Mouse (Mus musculus) megakaryocyte, embryonic 14.5 days (primary cell): ENCODE results near the gene Rtn1. TPM values are rescaled to one million over a fixed set of nuclear protein-coding genes. Genes with fewer than 3 reads are reported as not detected.

Experiments
- H3K27me3 ChIP-seq: replicated peaks from 2 replicates; pipeline ENCODE3; 2012; ENCODE audit warnings: inconsistent platforms
- H3K36me3 ChIP-seq: replicated peaks from 2 replicates; pipeline ENCODE3; 2012; ENCODE audit warnings: low read length, inconsistent platforms, mixed read lengths
- H3K4me1 ChIP-seq: 2 replicates; pipeline ENCODE4 v1.6.1; 2012; ENCODE audit warnings: inconsistent platforms
- H3K4me3 ChIP-seq: replicated peaks from 2 replicates; pipeline ENCODE3; 2012; ENCODE audit warnings: moderate library complexity, mild to moderate bottlenecking, inconsistent platforms
- H3K9me3 ChIP-seq: 2 replicates; pipeline ENCODE4 v1.6.1; 2012; ENCODE audit warnings: inconsistent platforms
- FLI1 ChIP-seq: IDR thresholded peaks from 2 replicates; pipeline ENCODE4 v1.6.1; 2012; ENCODE audit warnings: low read length, inconsistent platforms, mixed read lengths
- GATA1 ChIP-seq: IDR thresholded peaks from 3 replicates; pipeline ENCODE4 v1.6.1; 2012; ENCODE audit warnings: mixed read lengths, low read length, inconsistent platforms, borderline replicate concordance
- polyA plus RNA-seq: library from polyadenylated mRNA; stranded (reverse); fragments of >175 nt; gene quantifications from 2 replicates; pipeline ENCODE4 v1.2.3, GENCODE M21; 2012; ENCODE audit warnings: low replicate concordance; ENCODE audit not compliant: insufficient read depth

The Rtn1 gene
- polyA plus RNA-seq, 1 experiment = not detected

DNA sequence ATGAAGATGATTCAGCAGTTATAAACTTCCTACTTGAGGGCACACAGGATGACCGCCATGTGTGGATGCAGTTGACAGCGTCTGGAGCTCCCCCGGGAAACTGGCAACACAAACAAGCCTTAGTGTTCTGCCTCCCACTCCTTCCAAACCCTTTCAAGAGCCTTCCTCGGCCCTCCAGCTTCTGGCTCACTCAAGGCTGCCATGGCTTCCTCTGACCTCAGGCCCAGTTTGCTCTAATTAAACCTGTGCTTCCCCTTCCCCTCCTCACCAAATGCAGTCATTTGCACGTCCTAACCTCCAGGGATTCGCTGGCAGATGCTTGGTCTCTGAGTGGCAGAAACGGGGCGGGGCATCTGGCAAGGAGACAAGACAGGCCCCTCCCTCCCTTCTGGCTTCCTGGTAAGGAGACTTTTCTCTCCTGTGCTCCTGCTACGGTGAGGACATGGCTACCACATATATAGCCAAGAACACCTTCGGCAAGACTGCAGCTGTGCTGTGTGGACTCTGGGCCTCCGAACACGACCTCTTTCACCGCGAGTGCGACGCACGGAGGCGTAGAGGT lies 210.8 kb downstream of the Rtn1 start:
- H3K36me3 ChIP-seq = no peaks in the 10 kb centered on the region
- H3K9me3 ChIP-seq = peaks cover 18% of the 10 kb centered on the region
- peaks cover 9% of the 10 kb centered on the region; the same call in 1 of the 2 replicates for H3K4me1 ChIP-seq
- no peak overlapping the region for H3K4me3 ChIP-seq
- no peak for TF ChIP-seq FLI1
- TF ChIP-seq GATA1 = no peak
- no peaks in the 10 kb centered on the region for H3K27me3 ChIP-seq

DNA sequence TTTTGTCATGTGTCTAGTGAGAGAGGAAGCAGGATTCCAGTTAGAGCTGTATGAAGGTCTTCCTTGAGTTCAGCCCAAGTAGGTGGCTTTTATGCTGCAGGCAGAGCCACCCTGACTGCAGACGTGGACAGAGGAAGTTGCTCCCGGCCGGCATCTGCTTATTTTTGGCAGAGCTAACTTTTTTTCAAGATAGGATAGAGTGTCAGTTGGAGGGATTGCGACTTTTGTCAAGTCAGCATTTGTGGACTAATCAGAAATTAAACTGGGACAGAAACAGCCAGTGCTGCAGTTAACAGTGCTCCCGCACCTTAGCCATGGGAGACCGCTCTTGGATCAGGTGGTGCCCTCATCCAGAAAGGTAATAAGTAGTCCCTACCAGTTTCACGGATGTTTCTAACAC lies 211.4 kb downstream of the Rtn1 start:
- no peak overlapping the region for H3K4me3 ChIP-seq
- no peaks in the 10 kb centered on the region for H3K27me3 ChIP-seq
- H3K9me3 ChIP-seq = peaks cover 15% of the 10 kb centered on the region
- H3K4me1 ChIP-seq = peaks cover 9% of the 10 kb centered on the region; the same call in 1 of the 2 replicates
- H3K36me3 ChIP-seq = no peaks in the 10 kb centered on the region
- no peak for TF ChIP-seq FLI1
- no peak for TF ChIP-seq GATA1

DNA sequence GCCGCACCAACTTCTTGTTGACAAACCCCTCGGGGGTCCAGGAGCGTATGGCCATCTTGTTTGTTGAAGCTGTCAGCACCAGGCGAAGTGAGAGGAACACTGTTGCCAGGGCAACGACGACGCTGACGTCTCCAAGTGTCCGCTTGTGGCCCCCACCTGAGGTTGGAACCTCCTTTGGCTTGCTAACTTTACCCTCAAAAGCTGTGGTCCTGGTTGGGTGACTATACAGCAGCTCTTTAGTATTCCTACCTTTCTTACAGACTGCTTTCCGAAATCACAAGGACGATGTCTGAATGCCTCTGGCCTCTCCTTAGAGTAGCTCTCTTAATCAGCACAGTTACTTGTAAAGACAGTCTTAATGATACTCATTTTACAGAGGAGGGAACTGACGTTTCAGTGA lies 223.9 kb downstream of the Rtn1 start, which contains the start of gene Ccdc175:
Ccdc175 (minus strand) TSS at position 101 of the 400 bp plus-strand sequence.
- Histone ChIP-seq H3K36me3 (no peaks in the 10 kb centered on the region), H3K4me3 (no peak within 1 kb of the TSS), H3K4me1 (no peaks in the 10 kb centered on the region), H3K27me3 (no peaks in the 10 kb centered on the region), H3K9me3 (peaks cover 8% of the 10 kb centered on the region; the same call in 1 of the 2 replicates)
- TF ChIP-seq GATA1 = no peak
- no peak for TF ChIP-seq FLI1

DNA sequence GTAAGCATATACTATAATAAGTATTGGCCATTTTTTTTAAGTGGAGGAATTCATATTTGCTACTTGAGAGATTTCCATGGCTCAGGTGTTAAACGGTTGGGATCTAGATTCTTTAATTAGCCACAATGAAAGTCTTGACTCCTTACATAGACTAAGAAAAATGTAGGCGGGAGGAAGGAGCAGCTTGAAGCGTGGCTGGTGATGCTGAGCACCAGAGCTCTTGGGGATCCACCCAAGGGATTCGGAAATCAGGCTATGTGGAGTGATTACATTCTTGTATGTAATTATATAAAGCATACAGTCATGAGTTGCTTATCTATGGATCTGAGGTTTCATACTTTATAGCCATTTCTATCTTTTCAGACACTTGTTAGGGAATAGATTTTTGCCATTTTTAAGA lies 229.3 kb downstream of the Rtn1 start:
- TF ChIP-seq GATA1 (no peak), FLI1 (no peak)
- H3K4me1 ChIP-seq = no peaks in the 10 kb centered on the region
- H3K4me3 ChIP-seq = no peak overlapping the region
- H3K36me3 ChIP-seq = no peaks in the 10 kb centered on the region
- H3K9me3 ChIP-seq = peaks cover 13% of the 10 kb centered on the region
- no peaks in the 10 kb centered on the region for H3K27me3 ChIP-seq

DNA sequence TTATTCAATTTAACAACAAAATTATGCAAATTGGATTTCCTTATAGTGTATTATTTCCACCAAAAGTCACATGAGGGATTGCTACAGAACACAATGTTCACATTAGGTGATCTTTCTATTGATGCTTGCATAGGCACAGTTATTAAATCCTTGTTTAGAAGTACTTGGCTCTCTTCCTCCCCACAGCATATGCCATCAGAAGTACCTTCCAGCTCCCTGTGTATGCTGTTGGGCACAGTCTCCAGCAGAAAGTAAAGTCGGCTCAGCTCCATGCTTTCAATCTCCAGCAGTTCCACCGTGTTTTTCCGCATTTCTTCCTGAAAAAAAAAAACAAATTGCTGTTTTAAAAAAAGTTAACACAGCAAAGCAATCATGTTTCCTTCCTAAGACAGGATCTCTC lies 230.5 kb downstream of the Rtn1 start:
- H3K4me1 ChIP-seq = no peaks in the 10 kb centered on the region
- H3K4me3 ChIP-seq = no peak overlapping the region
- peaks cover 11% of the 10 kb centered on the region for H3K9me3 ChIP-seq
- TF ChIP-seq FLI1 (no peak), GATA1 (no peak)
- H3K36me3 ChIP-seq = no peaks in the 10 kb centered on the region
- H3K27me3 ChIP-seq = no peaks in the 10 kb centered on the region

Other genes starting within 250 kb of the Rtn1 start
- not detected in 2 replicates for gene Ccdc175, start 224.0 kb downstream of the Rtn1 start, polyA plus RNA-seq
- 0.30 and 2.3 TPM in 2 replicates for gene Lrrc9, start 32.8 kb upstream of the Rtn1 start, polyA plus RNA-seq
- 0.63 and 1.5 TPM in 2 replicates for gene Pcnx4, start 127.3 kb upstream of the Rtn1 start, polyA plus RNA-seq
- not detected in 2 replicates for gene Gm4756, start 240.6 kb upstream of the Rtn1 start, polyA plus RNA-seq